Mouse (Mus musculus): ENCODE measurements around the gene Tcta. TPM values are rescaled to one million over a fixed set of nuclear protein-coding genes. Genes with fewer than 3 reads are reported as not detected.
"Not testable (repeated sequence)": the region's sequence is repeated elsewhere in the genome, so short reads cannot be mapped to it uniquely, and the experiment has no call there.

Tcta gene
- polyA plus RNA-seq, 1 experiment from 2014 or later, result 11.5 TPM

DNA sequence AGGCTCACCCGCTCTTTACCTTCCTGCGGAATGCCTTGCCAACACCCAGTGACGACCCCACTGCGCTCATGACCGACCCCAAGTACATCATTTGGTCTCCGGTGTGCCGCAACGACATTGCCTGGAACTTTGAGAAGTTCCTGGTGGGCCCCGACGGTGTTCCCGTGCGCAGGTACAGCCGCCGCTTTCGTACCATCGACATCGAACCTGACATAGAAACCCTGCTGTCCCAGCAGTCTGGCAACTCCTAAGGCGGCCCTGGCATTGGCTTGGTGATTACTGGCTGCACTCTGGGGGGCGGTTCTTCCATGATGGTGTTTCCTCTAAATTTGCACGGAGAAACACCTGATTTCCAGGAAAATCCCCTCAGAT lies 33.9 kb upstream of the Tcta start:
- Histone ChIP-seq H3K27me3 (ENCODE audit: low read depth, poor library complexity, severe bottlenecking) (no peaks in the 10 kb centered on the region), H3K27ac (peak overlapping the region; percentile 94), H3K36me3 (peaks cover 31% of the 10 kb centered on the region), H3K9me3 (replicated peaks) (no peaks in the 10 kb centered on the region), H3K4me3 (peak overlapping the region; percentile 64), H3K4me1 (peaks cover 30% of the 10 kb centered on the region)
- peak; percentile 45 for DNase-seq (ENCODE audit: low spot score)
- 13% methylated on average over 20 of the region's 20 CpGs for WGBS

DNA sequence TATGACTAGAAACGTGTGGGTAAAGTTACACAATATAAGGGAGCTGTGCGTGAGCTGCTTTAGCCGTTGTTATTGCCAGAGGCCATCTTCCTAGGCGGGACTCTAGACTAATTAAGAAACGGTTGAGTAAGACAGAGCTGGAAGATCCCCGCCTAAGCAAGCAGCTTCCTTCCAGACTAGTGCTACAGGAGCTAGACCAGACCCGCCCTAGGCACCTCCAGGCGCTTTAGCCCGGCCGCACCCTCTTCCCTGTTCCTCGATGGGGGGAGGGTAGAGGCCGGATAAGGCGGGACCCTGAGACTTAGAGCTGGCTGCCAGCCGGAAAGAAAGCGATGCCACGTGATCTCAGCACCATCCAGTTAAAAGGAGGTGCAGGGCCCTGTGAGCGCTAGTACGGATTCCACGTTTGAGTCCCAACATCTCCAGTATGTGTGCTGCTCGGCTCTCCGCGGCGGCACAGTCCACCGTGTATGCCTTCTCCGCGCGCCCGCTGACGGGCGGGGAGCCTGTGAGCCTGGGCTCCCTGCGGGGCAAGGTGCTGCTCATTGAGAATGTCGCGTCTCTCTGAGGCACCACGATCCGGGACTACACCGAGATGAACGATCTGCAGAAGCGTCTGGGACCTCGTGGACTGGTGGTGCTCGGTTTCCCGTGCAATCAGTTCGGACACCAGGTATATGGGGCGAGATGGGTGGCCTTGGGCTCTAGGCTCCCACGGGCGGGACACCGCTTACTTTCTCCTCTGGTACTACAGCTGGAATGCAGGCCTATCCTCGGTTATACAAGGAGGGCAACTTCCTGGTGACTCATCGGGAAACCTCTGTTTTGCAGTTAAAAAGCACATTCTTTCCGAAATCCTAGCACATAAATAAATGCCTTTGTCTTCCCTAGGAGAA lies 33.2 kb upstream of the Tcta start, which contains the start of gene Gpx1:
Gene Gpx1 (plus strand): TSS at position 18 of the 896 bp plus-strand sequence.
- DNase-seq (ENCODE audit: low spot score), result peak; percentile 92
- peak within 1 kb of the TSS; percentile 64 for H3K4me3 ChIP-seq
- under 1% methylated on average over 49 of the region's 49 CpGs for WGBS

DNA sequence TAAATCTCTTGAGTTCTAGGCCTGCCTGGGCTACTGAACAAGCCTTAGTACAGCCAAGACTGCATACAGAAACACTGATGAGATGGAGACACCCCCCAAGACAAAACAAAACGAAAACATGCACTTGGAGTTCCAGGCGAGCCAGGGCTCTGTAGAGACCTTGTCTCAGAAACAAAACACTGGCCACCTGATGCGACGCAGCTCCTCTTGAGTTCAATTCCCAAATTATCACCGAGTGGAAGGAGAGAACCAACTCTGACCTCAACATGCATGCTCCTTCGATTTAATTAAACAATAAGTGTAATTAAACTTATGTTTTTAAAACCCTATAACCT lies 32.6 kb upstream of the Tcta start:
- Histone ChIP-seq H3K27ac (peak overlapping the region; percentile 94), H3K4me3 (peak overlapping the region; percentile 64), H3K4me1 (peaks cover 30% of the 10 kb centered on the region), H3K36me3 (peaks cover 45% of the 10 kb centered on the region), H3K9me3 (replicated peaks) (no peaks in the 10 kb centered on the region), H3K27me3 (ENCODE audit: low read depth, poor library complexity, severe bottlenecking) (no peaks in the 10 kb centered on the region)
- WGBS, result 38% methylated on average over 6 of the region's 6 CpGs
- peak; percentile 34 for DNase-seq (ENCODE audit: low spot score)

More for the DNA sequence above, 33.2 kb upstream of the Tcta start, which contains the start of gene Gpx1:
- Histone ChIP-seq H3K4me1 (peaks cover 30% of the 10 kb centered on the region), H3K9me3 (replicated peaks) (no peaks in the 10 kb centered on the region), H3K27ac (peak within 1 kb of the TSS; percentile 94), H3K27me3 (ENCODE audit: low read depth, poor library complexity, severe bottlenecking) (no peaks in the 10 kb centered on the region), H3K36me3 (peaks cover 39% of the 10 kb centered on the region)

DNA sequence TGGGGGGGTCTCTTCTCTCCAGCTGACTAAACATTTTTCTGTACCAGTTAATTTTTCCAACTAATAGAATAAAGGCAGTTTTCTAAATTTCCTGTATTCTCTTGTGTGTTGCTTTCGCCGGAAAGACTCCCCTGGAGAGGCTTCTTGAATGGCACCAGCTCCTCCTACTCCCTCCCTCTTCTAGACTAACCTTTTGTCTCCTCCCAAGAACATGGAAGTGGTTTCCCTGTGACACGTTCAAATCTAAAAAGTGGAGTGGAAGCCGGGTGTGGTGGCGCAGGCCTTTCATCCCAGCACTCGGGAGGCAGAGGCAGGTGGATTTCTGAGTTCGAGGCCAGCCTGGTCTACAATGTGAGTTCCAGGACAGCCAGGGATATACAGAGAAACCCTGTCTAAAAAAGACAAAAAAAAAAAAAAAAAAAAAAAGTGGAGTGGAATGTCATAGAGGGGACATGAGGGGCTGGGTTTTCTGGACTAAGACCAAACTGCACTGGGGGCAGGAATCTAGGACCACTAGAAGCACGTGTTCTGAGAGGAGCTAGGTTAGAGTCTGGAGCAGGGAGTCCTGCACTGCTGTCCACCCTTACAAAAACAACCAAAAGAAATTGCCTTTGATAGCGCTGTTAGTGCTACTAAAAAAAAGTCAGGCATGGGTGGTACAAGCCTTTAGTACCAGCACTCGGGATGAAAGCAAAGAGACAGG lies 32.0 kb upstream of the Tcta start:
- Histone ChIP-seq H3K27ac (peak overlapping the region; percentile 94), H3K27me3 (ENCODE audit: low read depth, poor library complexity, severe bottlenecking) (no peaks in the 10 kb centered on the region), H3K4me1 (peaks cover 30% of the 10 kb centered on the region), H3K9me3 (replicated peaks) (no peaks in the 10 kb centered on the region), H3K4me3 (peak overlapping the region; percentile 64), H3K36me3 (peaks cover 50% of the 10 kb centered on the region)
- WGBS, result 79% methylated on average over 10 of the region's 10 CpGs
- DNase-seq (ENCODE audit: low spot score), result no peak

DNA sequence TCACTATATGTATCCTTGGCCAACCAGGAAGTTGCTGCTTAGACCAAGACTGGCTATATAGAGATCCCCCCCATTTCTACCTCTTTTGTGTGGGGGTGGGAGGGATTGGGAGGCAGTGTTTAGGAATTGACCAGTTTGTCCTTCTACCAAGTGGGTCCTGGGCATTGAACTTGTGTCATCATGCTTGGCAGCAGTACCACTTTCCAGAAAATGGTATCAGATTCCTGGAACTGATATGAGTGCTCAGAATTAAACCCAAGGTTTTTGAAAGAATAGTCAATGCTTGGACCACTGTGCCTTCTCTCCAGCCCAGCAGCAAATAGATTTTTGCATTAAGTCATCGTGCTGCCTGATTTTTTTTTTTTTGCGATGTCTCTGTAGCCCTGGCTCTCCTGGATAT lies 19.9 kb upstream of the Tcta start:
- Histone ChIP-seq H3K4me3 (no peak overlapping the region), H3K27me3 (ENCODE audit: low read depth, poor library complexity, severe bottlenecking) (no peaks in the 10 kb centered on the region), H3K36me3 (peaks cover 92% of the 10 kb centered on the region), H3K9me3 (replicated peaks) (no peaks in the 10 kb centered on the region), H3K27ac (no peak overlapping the region), H3K4me1 (no peaks in the 10 kb centered on the region)
- 98% methylated on average over 2 of the region's 2 CpGs for WGBS
- no peak for DNase-seq (ENCODE audit: low spot score)

DNA sequence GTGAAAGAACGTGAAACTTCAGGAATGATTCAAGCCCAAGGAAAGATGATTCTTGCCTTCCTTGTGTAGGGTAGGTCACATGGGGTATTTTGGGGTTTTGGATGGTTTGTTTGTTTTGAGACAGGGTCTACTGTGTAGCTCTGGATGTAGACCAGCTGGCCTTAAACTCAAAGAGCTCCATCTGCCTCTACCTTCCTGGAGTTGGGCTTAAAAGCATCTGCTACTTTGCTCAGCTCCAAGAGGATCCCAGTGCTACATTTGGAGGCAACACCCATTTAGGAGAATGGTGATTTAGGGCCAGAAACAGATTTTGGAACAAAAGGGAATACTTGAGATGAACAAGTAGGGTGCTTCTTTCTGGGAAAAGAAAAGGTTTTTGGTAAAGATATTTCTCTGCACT lies 18.8 kb upstream of the Tcta start:
- Histone ChIP-seq H3K4me3 (no peak overlapping the region), H3K27ac (no peak overlapping the region), H3K9me3 (replicated peaks) (no peaks in the 10 kb centered on the region), H3K4me1 (no peaks in the 10 kb centered on the region), H3K36me3 (peaks cover 92% of the 10 kb centered on the region), H3K27me3 (ENCODE audit: low read depth, poor library complexity, severe bottlenecking) (no peaks in the 10 kb centered on the region)
- WGBS, result 93% methylated on average over 1 of the region's 1 CpGs
- no peak for DNase-seq (ENCODE audit: low spot score)

DNA sequence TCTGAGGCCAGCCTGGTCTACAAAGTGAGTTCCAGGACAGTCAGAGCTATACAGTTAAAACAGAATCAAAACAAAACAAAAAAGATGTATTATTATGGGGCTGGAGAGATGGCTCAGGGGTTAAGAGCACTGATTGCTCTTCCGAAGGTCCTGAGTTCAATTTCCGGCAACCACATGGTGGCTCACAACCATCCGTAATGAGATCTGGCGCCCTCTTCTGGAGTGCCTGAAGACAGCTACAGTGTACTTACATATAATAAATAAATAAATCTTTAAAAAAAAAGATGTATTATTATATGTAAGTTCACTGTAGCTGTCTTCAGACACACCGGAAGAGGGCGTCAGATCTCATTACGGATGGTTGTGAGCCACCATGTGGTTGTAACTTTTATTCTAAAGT lies 16.1 kb upstream of the Tcta start:
- H3K9me3 ChIP-seq (replicated peaks); H3K4me1 ChIP-seq; H3K27ac ChIP-seq; DNase-seq (ENCODE audit: low spot score); H3K4me3 ChIP-seq; H3K27me3 ChIP-seq (ENCODE audit: low read depth, poor library complexity, severe bottlenecking): not testable (repeated sequence)
- peaks cover 89% of the 10 kb centered on the region for H3K36me3 ChIP-seq
- WGBS, result 88% methylated on average over 7 of the region's 7 CpGs

DNA sequence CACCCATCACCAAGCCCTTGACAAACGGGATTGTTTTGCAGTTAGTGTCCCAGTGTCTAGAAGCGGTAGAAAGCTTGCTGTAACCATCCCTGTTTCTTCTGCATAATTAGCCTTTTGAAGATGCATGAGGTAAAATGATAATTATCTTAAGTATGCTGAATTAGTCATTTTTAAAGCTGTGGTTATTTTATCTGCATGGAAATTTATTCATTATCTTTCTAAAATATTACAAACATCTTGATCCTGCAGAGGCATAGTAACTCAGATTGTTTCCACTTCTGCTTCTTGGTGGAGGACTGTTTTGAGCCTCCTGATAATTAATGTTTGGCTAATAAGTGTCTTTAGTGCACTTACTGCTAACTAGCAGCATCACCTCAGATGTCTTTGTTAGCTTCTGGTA lies 12.5 kb upstream of the Tcta start:
- no peak for DNase-seq (ENCODE audit: low spot score)
- H3K4me3 ChIP-seq, result no peak overlapping the region
- peaks cover 91% of the 10 kb centered on the region for H3K36me3 ChIP-seq
- 92% methylated on average over 2 of the region's 2 CpGs for WGBS
- H3K4me1 ChIP-seq, result no peaks in the 10 kb centered on the region
- no peaks in the 10 kb centered on the region for H3K27me3 ChIP-seq (ENCODE audit: low read depth, poor library complexity, severe bottlenecking)
- H3K9me3 ChIP-seq (replicated peaks), result no peaks in the 10 kb centered on the region
- H3K27ac ChIP-seq, result no peak overlapping the region

DNA sequence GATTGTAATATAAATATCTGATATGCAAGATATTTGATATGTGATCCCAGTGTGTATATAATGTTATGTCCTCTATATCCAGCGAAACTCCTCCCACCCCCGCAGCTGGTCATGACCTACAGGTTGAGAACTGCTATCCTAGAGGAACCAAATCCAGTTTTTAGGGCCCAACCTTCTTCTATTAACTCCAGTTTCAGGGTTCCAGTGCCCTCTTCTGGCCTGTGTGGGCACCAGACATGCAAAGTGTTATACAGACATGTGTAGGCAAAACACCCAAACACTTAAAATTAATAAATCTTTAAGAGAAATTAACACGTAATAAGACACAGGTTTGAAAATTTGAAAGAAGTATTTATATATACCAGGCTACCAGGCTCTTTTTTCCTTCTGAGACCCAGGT lies 11.6 kb upstream of the Tcta start:
- no peaks in the 10 kb centered on the region for H3K4me1 ChIP-seq
- DNase-seq (ENCODE audit: low spot score), result no peak
- H3K9me3 ChIP-seq (replicated peaks), result no peaks in the 10 kb centered on the region
- 95% methylated on average over 3 of the region's 3 CpGs for WGBS
- H3K27me3 ChIP-seq (ENCODE audit: low read depth, poor library complexity, severe bottlenecking), result no peaks in the 10 kb centered on the region
- no peak overlapping the region for H3K27ac ChIP-seq
- H3K36me3 ChIP-seq, result peaks cover 84% of the 10 kb centered on the region
- H3K4me3 ChIP-seq, result no peak overlapping the region

DNA sequence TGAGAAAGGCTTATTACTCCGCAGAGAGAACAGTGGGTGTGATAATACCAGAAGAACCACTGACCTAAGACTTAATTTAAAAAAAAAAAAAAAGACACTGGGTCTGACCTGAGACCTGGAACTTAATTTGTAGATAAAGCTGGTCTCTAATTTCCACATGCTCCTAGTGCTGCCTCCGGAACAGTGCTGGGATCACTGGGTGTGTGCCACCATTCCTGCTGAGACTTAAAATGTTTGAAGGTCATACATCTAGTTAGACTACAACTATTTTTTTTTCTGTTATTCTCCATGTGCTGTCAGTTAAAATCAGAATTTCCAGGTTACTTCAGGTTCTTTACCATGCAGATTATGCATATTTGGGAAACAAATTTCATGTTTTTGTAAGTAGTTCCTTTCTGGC lies 2.2 kb upstream of the Tcta start:
- no peak for DNase-seq (ENCODE audit: low spot score)
- Histone ChIP-seq H3K27ac (no peak overlapping the region), H3K4me1 (peaks cover 25% of the 10 kb centered on the region), H3K9me3 (replicated peaks) (no peaks in the 10 kb centered on the region), H3K36me3 (peaks cover 25% of the 10 kb centered on the region), H3K4me3 (peak overlapping the region; percentile 96), H3K27me3 (ENCODE audit: low read depth, poor library complexity, severe bottlenecking) (no peaks in the 10 kb centered on the region)
- WGBS, result 81% methylated on average over 2 of the region's 2 CpGs

DNA sequence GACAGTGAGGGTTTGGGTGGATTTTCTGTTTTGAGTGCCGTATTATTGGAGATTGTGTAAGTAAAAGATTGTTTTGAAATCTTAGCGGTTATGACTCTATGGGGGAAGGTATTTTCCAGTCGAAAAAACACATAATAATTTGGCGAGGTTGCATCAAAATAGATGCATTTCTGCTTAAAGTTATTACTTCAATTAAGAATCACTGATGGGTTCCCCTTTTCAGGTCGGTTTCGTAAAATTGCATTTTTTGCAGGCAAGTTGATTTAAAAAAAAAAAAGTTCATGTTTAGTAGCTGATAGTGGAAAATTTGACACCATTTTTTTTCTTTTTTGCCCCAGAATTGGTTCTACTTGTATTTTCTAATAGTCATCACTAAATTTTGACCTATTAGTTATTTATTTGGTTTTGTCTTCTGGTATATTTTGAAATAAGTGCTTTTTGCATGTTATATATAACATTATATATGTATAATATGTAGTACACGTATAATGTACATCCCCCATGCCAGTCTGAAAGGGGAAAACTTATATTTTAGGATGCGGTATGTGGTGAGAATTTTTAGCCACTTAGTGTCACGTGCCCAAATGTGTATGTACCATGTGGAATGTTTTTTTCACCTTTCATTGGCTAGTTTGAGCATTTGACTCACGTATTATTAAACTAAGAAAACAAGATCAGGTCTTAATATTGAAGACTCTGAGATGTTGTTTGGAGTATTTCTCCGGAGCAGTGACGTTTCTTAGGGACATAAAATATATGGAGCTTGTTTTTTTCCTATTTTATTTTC lies 1.3 kb upstream of the Tcta start:
- no peaks in the 10 kb centered on the region for H3K27me3 ChIP-seq (ENCODE audit: low read depth, poor library complexity, severe bottlenecking)
- peak overlapping the region; percentile 97 for H3K27ac ChIP-seq
- H3K4me1 ChIP-seq, result peaks cover 25% of the 10 kb centered on the region
- peak overlapping the region; percentile 96 for H3K4me3 ChIP-seq
- H3K36me3 ChIP-seq, result peaks cover 32% of the 10 kb centered on the region
- no peak for DNase-seq (ENCODE audit: low spot score)
- 27% methylated on average over 12 of the region's 12 CpGs for WGBS
- no peaks in the 10 kb centered on the region for H3K9me3 ChIP-seq (replicated peaks)

DNA sequence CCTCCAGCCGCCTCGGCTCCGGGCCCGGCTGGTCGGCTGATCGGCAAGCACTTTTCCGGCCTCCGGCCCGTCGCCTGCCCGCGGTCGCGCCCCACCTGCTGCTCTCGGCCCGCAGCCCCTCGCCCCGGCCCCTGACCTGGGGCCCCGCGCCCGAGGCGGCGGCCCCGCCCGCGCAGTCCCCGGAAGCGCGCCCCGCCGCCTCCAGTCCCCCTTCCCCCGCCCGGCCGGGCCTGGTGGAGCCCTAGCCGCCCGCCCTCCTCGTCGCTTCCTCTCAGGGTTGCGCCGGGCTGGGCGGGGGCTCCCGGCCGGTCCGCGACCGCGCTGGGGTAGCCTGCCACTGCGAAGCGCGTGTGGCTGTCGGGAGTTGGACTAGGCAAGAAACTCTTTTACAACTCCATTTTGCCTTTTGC lies 616 bp upstream of the Tcta start:
- peaks cover 31% of the 10 kb centered on the region for H3K36me3 ChIP-seq
- H3K27ac ChIP-seq, result peak overlapping the region; percentile 97
- WGBS, result under 1% methylated on average over 51 of the region's 51 CpGs
- H3K9me3 ChIP-seq (replicated peaks), result no peaks in the 10 kb centered on the region
- DNase-seq (ENCODE audit: low spot score), result no peak
- H3K27me3 ChIP-seq (ENCODE audit: low read depth, poor library complexity, severe bottlenecking), result no peaks in the 10 kb centered on the region
- peak overlapping the region; percentile 96 for H3K4me3 ChIP-seq
- H3K4me1 ChIP-seq, result peaks cover 25% of the 10 kb centered on the region

DNA sequence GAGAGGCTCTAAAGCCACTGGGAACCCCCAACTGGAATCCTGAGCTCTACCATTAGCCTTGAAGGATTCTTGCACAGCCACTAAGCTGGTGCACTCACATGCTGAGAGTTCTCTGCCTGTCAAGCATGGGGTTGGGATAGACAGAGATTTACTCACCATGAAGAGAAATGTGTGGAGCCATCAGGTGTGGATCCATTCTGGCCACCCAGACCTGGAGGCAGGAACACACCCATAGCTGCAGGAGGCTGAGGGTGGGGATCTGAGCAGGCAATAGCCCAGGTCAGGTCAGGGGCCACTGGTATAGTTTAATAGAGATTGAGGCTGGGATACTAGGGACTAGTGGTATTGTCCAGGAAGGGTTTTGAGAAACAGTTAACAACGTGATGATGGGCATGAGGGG lies 790 bp downstream of the Tcta start:
- H3K4me1 ChIP-seq, result peaks cover 25% of the 10 kb centered on the region
- no peak for DNase-seq (ENCODE audit: low spot score)
- peak overlapping the region; percentile 97 for H3K27ac ChIP-seq
- H3K4me3 ChIP-seq, result peak overlapping the region; percentile 96
- 9% methylated on average over 1 of the region's 1 CpGs for WGBS
- no peaks in the 10 kb centered on the region for H3K27me3 ChIP-seq (ENCODE audit: low read depth, poor library complexity, severe bottlenecking)
- H3K9me3 ChIP-seq (replicated peaks), result no peaks in the 10 kb centered on the region
- peaks cover 43% of the 10 kb centered on the region for H3K36me3 ChIP-seq
